Mouse (Mus musculus): ENCODE results near the gene Hps5.

Gene Hps5

DNA sequence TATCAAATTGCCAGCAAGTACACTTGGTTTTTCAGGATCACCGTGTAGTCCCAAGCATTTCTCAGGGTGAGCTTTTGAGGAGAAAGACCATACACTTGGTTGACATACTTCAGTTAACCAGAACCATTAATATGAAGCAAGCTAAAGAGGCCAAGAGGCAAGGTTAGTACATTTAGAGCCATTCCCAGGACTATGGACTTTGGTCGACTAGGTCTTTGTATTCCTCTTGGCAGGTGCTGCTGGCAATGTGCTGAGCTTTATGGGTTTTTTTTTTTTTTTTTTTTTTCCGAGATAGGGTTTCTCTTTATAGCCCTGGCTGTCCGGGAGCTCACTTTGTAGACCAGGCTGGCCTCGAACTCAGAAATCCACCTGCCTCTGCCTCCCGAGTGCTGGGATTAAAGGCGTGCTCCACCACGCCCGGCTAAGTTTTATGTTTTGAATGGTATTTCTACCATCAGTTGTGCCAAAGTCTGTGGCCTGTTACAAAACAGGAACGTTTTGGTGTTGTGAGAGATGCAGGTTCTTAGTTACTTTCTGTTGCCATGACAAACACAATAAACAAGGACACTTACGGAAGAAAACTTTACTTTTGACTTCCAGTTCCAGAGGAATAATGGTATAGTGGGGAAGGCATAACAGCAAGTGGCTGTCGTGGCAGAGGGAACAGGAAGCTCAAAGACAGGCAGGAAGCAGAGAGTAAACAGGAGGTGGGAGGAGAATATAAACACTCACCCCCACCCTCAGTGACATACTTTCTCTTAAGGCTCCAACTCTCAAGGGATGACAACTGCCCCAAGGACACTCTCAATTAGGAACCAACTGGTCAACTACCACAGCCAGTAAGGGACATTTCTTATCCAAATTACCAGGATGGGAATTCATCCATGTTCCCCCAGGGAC is 57.1 kb downstream of the Hps5 start:
- no peak for DNase-seq (ENCODE audit: low read depth, low spot score)

- DNase-seq (ENCODE audit: low read depth, low spot score), result no peak
Measured at GRCm38 (mm10) chr7:46734983-46735382, 60.9 kb downstream of the Hps5 start.

DNA sequence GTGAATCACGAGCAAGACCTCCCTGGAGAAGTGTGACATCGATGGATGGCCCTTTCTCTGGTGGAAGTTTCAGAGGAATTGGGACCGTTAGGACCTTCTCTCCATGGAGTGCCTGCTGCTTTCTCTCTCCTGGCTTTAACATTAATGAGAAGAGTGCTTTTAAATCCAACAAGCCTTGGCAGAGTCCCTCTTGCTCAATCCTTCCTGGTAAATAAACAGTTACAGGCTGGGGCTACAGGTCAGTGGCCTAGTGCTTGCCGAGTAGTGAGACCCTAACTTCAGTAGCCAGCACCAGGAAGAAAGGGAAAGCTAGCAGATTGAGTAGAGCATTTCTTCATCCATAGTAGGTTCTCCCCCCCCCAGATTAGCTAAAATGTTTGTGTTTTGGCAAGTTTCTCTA is 63.4 kb downstream of the Hps5 start, which contains the start of gene Saa4:
TSS of gene Saa4 (minus strand) at position 146 of the 400 bp plus-strand sequence.
- DNase-seq (ENCODE audit: low read depth, low spot score), result no peak

- peak; percentile 35 for DNase-seq (ENCODE audit: low read depth, low spot score)
Measured at GRCm38 (mm10) chr7:46727584-46727983, 68.3 kb downstream of the Hps5 start.

DNA sequence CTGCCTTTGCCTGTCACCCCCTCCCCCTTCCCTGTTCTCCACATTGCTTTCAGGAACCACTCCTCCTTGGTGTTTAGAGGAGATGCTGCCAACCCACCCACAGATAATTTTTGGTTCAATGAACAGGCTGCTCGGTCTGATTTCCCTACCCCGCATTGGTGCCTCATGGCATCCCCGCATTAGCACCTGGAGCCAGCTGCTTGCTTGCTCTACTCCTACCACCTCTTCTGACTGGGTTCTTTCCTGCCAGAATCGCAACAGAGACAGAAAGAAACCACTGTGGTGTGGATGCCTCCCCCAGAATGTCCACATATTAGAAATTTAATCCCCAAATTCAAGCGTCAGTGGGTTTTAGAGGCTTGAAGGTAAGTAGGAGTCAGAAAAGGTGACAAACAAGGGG is 71.5 kb downstream of the Hps5 start:
- no peak for DNase-seq (ENCODE audit: low read depth, low spot score)

- DNase-seq (ENCODE audit: low read depth, low spot score), result no peak
Measured at GRCm38 (mm10) chr7:46723849-46724248, 72.0 kb downstream of the Hps5 start.

DNA sequence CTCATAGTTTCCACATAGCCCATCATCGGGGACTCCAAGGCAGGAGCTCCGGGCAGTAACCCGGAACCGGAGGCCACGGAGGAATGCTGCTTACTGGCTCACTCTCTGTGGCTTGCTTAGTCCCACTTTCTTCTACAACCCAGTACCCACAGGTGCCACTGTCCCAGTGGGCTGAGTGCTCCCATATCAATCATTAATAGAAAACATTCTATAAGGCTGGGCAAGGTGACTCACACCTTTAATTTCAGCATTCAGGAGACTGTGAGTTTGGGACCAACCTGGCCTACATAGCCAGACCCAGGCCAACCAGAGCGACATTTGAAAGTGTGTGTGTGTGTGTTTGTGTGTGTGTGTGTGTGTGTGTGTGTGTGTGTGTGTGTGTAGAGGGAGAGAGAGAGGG is 72.5 kb downstream of the Hps5 start:
- no peak for DNase-seq (ENCODE audit: low read depth, low spot score)

DNA sequence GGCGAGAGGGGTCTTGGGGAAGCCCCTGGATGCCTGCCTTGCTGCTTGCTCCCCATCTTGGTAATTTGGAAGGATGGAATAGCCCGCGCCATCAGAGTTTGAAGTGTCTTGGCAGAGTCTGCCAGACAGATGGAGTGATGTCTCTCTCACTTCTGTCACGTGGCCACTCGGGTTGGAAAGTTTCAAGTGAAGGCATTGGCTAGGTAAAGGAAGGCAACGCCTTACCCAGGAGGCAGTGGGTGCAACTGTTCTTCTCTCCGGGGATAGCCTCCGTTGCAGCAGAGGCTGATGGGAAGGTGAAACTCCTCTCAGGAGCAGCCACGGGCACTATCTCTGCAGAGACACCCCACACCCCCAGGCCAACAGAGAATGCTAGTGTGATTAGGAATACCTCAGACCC is 75.4 kb downstream of the Hps5 start:
- no peak for DNase-seq (ENCODE audit: low read depth, low spot score)

DNA sequence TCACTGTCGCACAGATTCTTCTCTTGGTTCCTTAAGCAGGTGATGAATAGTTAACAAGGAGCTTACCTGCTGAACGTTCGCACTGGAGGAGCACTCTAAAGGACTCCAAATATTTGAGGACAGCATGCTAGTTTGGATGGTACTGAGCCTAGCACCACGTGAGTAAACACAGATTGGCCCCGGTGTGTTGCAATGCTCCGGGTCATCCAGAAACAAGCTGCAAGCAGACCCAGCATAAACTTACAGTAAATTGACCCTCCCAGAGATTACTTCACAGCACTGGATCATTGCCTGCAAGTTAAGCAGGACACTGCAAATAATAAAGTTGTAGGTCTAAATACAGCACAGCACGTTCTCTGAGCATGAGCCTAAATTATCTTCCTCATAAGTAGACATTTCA is 76.3 kb downstream of the Hps5 start:
- peak; percentile 5 for DNase-seq (ENCODE audit: low read depth, low spot score)

DNA sequence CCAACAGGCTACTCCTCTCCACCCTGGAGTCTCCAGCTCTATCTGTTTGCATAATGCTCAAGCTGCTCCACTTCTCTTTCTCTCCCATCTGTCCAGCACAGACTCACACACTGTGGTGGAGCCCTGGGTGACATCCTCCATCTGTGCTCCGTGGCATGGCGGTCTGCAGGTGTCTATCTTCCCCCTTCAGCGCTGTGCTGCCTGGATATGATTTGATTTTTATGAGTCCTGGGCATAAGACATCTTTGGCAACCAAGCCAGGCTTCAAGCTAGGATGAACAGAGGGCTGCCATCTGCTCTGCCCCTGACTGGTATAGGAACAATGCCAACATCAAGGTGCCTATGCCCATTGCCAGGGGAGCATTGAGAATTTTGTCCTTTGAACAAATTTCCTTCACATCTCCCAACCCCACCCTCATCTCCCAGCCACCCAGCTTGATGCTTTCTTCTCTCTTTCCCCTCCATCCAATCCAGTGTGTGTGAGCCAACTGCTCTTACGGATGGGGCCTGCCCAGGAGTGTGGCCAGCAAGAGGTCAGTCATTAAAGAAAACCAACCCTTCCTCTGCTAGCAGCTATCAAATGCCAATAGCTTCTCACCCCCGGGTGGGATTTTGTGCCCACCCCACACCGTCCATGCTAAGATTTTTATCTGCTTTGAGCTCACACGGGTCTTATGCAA is 77.1 kb downstream of the Hps5 start:
- DNase-seq (ENCODE audit: low read depth, low spot score), result no peak

GRCm38 (mm10) chr7:46716897-46717296 is 79.0 kb downstream of the Hps5 start:
- peak; percentile 21 for DNase-seq (ENCODE audit: low read depth, low spot score)

DNA sequence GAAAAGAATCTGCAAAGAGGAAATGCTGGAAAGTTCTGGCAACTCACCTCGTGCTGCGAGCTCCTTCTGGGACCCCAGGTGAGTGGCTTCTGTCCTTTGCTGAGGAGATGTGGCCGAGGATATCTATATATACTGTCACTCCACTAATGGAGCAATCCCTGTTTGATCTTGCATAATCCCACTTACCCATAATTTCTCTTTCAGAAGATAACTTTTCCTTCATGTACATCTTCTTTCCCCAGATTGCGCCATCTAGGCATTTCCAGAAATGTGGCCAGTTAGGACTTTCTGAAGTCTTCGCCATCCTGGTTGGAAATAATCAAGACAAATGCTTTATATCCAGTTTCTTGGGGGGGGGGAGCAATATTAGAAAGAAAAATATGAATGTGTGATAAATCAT is 80.3 kb downstream of the Hps5 start, which contains the start of gene Saa3:
TSS of gene Saa3 (minus strand) at position 101 of the 400 bp plus-strand sequence.
- DNase-seq (ENCODE audit: low read depth, low spot score), result no peak

GRCm38 (mm10) chr7:46714518-46714917 is 81.3 kb downstream of the Hps5 start:
- peak; percentile 72 for DNase-seq (ENCODE audit: low read depth, low spot score)

DNA sequence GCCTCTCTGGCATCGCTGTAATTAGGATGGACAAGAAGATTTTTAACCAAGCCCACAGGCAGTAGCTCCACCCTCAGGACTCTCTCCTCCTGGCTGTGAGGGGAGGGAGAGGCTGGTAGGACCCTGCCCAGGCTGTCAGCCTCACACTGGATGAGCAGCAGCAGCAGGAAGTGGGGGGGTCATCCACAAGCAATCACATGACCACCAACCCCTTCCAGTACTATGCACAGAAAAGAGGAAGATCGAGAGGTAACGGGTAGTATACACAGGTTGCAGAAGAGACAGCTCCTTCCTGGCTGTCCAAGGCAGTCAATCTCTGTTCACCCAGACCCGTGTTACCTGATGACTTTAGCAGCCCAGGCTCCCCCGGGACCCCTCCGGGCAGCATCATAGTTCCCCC is 83.6 kb downstream of the Hps5 start:
- DNase-seq (ENCODE audit: low read depth, low spot score), result no peak

Data from 3T3-L1 (cell line).